Mouse (Mus musculus) embryonic facial prominence, embryonic 10.5 days (tissue): Measurements from ENCODE around the gene Hist1h2be. TPM values are rescaled to one million over a fixed set of nuclear protein-coding genes. Genes with fewer than 3 reads are reported as not detected.
"Not testable (repeated sequence)": the region's sequence is repeated elsewhere in the genome, so short reads cannot be mapped to it uniquely, and the experiment has no call there.

Source experiments
- DNase-seq: peaks from one replicate; pipeline ENCODE4 v3.0.0-alpha.2; 2017; ENCODE audit warnings: low spot score
- H3K27ac ChIP-seq: fragments of 300-500 bp; sonication (generic); replicated peaks from 2 replicates; pipeline ENCODE4 v1.5.1; 2016; ENCODE audit warnings: mild to moderate bottlenecking
- H3K27me3 ChIP-seq: fragments of 300-500 bp; sonication (generic); replicated peaks from 2 replicates; pipeline ENCODE4 v1.6.1; 2016; ENCODE audit warnings: low read depth, mild to moderate bottlenecking; ENCODE audit not compliant: poor library complexity, severe bottlenecking
- H3K36me3 ChIP-seq: fragments of 300-500 bp; sonication (generic); replicated peaks from 2 replicates; pipeline ENCODE4 v1.6.1; 2016; ENCODE audit warnings: mild to moderate bottlenecking, moderate library complexity
- H3K4me1 ChIP-seq: fragments of 300-500 bp; sonication (generic); 2 replicates; pipeline ENCODE4 v1.6.1; 2016
- H3K4me3 ChIP-seq: fragments of 300-500 bp; sonication (generic); 2 replicates; pipeline ENCODE4 v1.5.1; 2016; ENCODE audit warnings: mild to moderate bottlenecking, moderate library complexity
- H3K9me3 ChIP-seq: fragments of 300-500 bp; sonication (generic); 2 replicates; pipeline ENCODE4 v1.6.1; 2016; ENCODE audit warnings: mild to moderate bottlenecking
- WGBS: fragments of 180-500 bp; shearing (Covaris S2); methylation state at CpG from one replicate; pipeline ENCODE4 v1.1.7; 2016; 5-methylcytosine and 5-hydroxymethylcytosine counted together
- microRNA-seq: library from miRNA; unstranded; fragments of <30 nt; microRNA quantifications from one replicate; pipeline ENCODE4, GENCODE M21; 2017
- polyA plus RNA-seq: library from polyadenylated mRNA; unstranded; fragments of >200 nt; fragmentation: Nextera tagmentation; extraction: Ambion mirVana; gene quantifications from 2 replicates; pipeline ENCODE4 v1.2.1, GENCODE M21; 2016

The Hist1h2be gene
- polyA plus RNA-seq, 1 experiment from 2014 or later: 4.0 TPM

DNA sequence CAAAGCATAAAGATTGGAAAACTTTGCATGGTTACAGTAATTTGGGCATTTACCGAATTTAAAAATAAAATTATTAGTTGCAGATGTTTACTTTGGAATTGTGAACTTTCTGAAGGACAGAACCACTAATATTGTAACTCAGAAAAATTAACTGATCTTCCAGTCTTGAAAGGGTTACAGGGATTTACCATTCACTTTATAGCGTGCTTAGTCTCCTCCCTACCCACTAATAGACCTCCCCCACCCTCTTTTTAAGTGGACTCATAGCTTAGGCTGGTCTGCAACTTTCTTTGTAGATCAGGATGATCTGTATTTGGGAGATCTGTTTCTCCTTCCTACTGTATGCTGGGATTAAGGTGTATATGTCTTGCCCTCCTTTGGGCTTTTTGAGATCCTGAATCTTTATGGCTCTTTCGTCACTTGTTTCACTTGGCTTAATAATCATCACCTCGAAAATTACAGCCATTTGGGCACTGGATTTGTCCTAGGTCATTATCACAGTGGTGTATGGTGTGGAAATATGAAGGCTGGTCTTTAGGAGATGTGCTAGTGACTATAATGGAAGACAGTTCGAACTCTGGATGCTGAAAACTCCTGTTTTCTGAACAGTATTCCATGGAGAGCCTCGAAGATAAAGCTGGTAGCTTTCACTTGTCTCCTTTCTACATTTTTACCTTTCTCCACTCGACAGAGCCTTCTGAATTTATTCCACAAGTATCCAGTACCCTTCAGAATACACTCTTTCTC lies 84.7 kb downstream of the Hist1h2be start:
- Histone ChIP-seq H3K4me1 (peaks cover 35% of the 10 kb centered on the region), H3K9me3 (no peaks in the 10 kb centered on the region), H3K4me3 (peak overlapping the region; percentile 60), H3K27me3 (no peaks in the 10 kb centered on the region), H3K36me3 (no peaks in the 10 kb centered on the region), H3K27ac (peak overlapping the region; percentile 94)
- 24% methylated on average over 7 of the region's 7 CpGs for WGBS
- no peak for DNase-seq

DNA sequence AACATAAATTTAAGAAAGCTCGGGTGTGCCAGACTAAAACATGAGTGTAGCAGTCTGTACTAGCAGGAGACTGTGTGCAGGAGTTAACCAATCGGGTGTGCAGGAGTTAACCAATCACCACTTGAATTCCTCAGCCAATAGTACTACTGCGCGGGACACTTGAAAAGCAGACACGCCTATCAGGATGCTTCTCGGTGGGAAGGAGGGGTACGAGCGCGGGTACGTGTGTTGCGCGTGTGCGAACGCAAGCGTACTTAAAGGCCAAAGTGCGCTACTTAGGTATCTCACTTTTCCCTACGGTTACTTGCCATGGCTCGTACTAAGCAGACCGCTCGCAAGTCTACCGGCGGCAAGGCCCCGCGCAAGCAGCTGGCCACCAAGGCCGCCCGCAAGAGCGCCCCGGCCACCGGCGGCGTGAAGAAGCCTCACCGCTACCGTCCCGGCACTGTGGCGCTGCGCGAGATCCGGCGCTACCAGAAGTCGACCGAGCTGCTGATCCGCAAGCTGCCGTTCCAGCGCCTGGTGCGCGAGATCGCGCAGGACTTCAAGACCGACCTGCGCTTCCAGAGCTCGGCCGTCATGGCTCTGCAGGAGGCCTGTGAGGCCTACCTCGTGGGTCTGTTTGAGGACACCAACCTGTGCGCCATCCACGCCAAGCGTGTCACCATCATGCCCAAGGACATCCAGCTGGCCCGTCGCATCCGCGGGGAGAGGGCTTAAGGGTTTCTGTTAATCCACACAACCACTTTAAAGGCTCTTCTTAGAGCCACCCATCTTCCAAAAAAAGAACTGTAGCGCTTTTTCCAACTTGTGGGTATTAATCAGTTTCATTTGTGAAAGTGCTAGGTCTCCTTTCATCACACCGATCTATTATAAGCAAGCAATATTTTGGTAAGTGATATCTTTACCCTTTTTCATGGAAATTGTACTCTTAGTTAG lies 85.5 kb downstream of the Hist1h2be start, which contains the start of gene Hist1h3g:
Hist1h3g (plus strand) TSS at position 286 of the 939 bp plus-strand sequence.
- Histone ChIP-seq H3K4me3 (peak within 1 kb of the TSS; percentile 60), H3K27ac (peak within 1 kb of the TSS; percentile 94), H3K4me1 (peaks cover 35% of the 10 kb centered on the region)
- H3K27me3 ChIP-seq, H3K36me3 ChIP-seq, H3K9me3 ChIP-seq: not testable (repeated sequence)
- under 1% methylated on average over 53 of the region's 62 CpGs for WGBS
- peak; percentile 92 for DNase-seq

DNA sequence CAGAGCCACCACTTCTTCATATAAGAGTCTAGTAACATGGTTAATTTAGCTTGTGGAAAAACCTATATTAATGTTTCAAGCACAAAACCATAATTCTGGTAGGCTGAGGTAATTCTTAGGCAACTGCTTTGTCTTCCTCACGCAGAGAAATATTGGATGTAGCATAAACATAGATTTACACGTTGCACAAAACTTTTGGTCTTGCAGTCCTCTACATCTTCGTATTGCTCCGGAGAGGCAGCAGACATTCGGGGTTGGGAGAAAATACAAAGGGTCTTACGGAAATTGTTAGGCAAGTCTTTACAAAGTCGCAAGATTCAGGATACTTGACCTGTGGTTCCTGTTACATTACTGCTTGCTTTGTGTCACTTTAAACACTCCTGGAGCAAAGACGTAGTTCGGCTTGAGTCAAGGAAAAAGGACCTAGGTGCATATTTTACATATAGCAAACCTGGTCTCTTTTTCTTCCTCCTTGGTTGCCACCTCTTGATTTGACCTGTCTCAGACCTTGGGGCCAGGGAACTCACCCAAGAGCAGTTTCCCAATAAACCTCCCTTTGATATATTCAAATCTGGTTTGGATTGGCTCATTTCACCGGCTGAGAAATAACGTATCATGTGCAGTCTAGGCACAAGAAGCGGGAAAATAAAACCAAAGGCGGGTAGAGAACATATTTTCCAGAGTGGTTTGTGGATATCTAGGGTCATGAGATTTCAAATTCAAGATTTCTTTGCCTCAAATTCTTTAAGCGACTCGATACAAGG lies 86.4 kb downstream of the Hist1h2be start:
- Histone ChIP-seq H3K36me3 (no peaks in the 10 kb centered on the region), H3K4me3 (peak overlapping the region; percentile 60), H3K4me1 (peaks cover 36% of the 10 kb centered on the region), H3K27me3 (no peaks in the 10 kb centered on the region), H3K9me3 (no peaks in the 10 kb centered on the region), H3K27ac (peak overlapping the region; percentile 94)
- under 1% methylated on average over 15 of the region's 15 CpGs for WGBS
- DNase-seq: peak; percentile 59

Small RNAs within 50 kb of the gene (microRNA-seq; reads per million reads assigned to microRNA genes)
- not detected for gene Gm44297
- gene Gm44359: not detected
- not detected for gene Gm44394

Other genes starting within 250 kb of the Hist1h2be start
- 15.0 and 15.6 TPM in 2 replicates for gene Abt1, start 197.3 kb downstream of the Hist1h2be start, polyA plus RNA-seq
- gene Btn1a1, start 155.2 kb downstream of the Hist1h2be start, polyA plus RNA-seq: 0.12 and 0.16 TPM in 2 replicates
- gene Btn2a2, start 132.3 kb downstream of the Hist1h2be start, polyA plus RNA-seq: 0.99 and 1.2 TPM in 2 replicates
- 2.7 and 3.0 TPM in 2 replicates for gene Hist1h4h, start 90.1 kb downstream of the Hist1h2be start, polyA plus RNA-seq
- 4.8 and 5.5 TPM in 2 replicates for gene Hist1h2af, start 87.2 kb downstream of the Hist1h2be start, polyA plus RNA-seq
- gene Hist1h3g, start 85.7 kb downstream of the Hist1h2be start, polyA plus RNA-seq: 6.5 and 7.7 TPM in 2 replicates
- gene Hist1h2bh, start 77.7 kb downstream of the Hist1h2be start, polyA plus RNA-seq: 1.1 TPM in 2 replicates
- gene Hist1h3f, start 77.1 kb downstream of the Hist1h2be start, polyA plus RNA-seq: 0.97 and 1.2 TPM in 2 replicates
- 1.00 and 1.2 TPM in 2 replicates for gene Hist1h4f, start 69.5 kb downstream of the Hist1h2be start, polyA plus RNA-seq
- 0.58 and 0.60 TPM in 2 replicates for gene Hist1h1d, start 67.9 kb downstream of the Hist1h2be start, polyA plus RNA-seq
- 5.8 and 6.8 TPM in 2 replicates for gene Hist1h3e, start 58.8 kb downstream of the Hist1h2be start, polyA plus RNA-seq
- gene Hist1h2ae, start 49.9 kb downstream of the Hist1h2be start, polyA plus RNA-seq: 96.8 and 97.7 TPM in 2 replicates
- gene Hist1h2bg, start 49.7 kb downstream of the Hist1h2be start, polyA plus RNA-seq: 7.0 and 9.8 TPM in 2 replicates
- 4.0 and 4.8 TPM in 2 replicates for gene Hist1h2bf, start 46.9 kb downstream of the Hist1h2be start, polyA plus RNA-seq
- gene Hist1h2ad, start 46.7 kb downstream of the Hist1h2be start, polyA plus RNA-seq: 0.97 and 3.8 TPM in 2 replicates
- 9.3 and 10.5 TPM in 2 replicates for gene Hist1h3d, start 45.4 kb downstream of the Hist1h2be start, polyA plus RNA-seq
- gene Hist1h4d, start 39.5 kb downstream of the Hist1h2be start, polyA plus RNA-seq: 97.2 and 97.7 TPM in 2 replicates
- gene Hist1h1e, start 1.4 kb upstream of the Hist1h2be start, polyA plus RNA-seq: 18.4 and 19.5 TPM in 2 replicates
- 0.91 and 1.3 TPM in 2 replicates for gene Hist1h2ac, start 62.8 kb upstream of the Hist1h2be start, polyA plus RNA-seq
- gene Hist1h2bc, start 63.1 kb upstream of the Hist1h2be start, polyA plus RNA-seq: 19.0 and 20.3 TPM in 2 replicates
- gene Hist1h1t, start 74.7 kb upstream of the Hist1h2be start, polyA plus RNA-seq: 0.28 TPM in 1 of 2 replicates, not detected in the other
- gene Hist1h4c, start 77.3 kb upstream of the Hist1h2be start, polyA plus RNA-seq: 6.6 and 6.8 TPM in 2 replicates
- gene Hfe, start 89.7 kb upstream of the Hist1h2be start, polyA plus RNA-seq: 1.5 and 2.0 TPM in 2 replicates
- 9.1 and 9.2 TPM in 2 replicates for gene Hist1h1c, start 117.7 kb upstream of the Hist1h2be start, polyA plus RNA-seq
- 8.6 and 10.0 TPM in 2 replicates for gene Hist1h3c, start 124.5 kb upstream of the Hist1h2be start, polyA plus RNA-seq
- 1.9 and 2.9 TPM in 2 replicates for gene Hist1h2bb, start 125.6 kb upstream of the Hist1h2be start, polyA plus RNA-seq
- gene Hist1h2ab, start 130.0 kb upstream of the Hist1h2be start, polyA plus RNA-seq: 39.1 and 43.8 TPM in 2 replicates
- 9.5 and 10.3 TPM in 2 replicates for gene Hist1h3b, start 131.1 kb upstream of the Hist1h2be start, polyA plus RNA-seq
- gene Hist1h4b, start 135.9 kb upstream of the Hist1h2be start, polyA plus RNA-seq: 2.8 and 7.1 TPM in 2 replicates
- gene Hist1h4a, start 140.1 kb upstream of the Hist1h2be start, polyA plus RNA-seq: 0.54 and 0.65 TPM in 2 replicates
- 4.7 and 5.0 TPM in 2 replicates for gene Hist1h3a, start 141.3 kb upstream of the Hist1h2be start, polyA plus RNA-seq
- 2.7 and 4.0 TPM in 2 replicates for gene Hist1h1a, start 142.5 kb upstream of the Hist1h2be start, polyA plus RNA-seq
- gene Trim38, start 148.8 kb upstream of the Hist1h2be start, polyA plus RNA-seq: 0.26 TPM in 1 of 2 replicates, not detected in the other
- gene Slc17a2, start 185.9 kb upstream of the Hist1h2be start, polyA plus RNA-seq: not detected in 2 replicates
- not detected in 2 replicates for gene Slc17a3, start 218.3 kb upstream of the Hist1h2be start, polyA plus RNA-seq
- gene Slc17a1, start 246.6 kb upstream of the Hist1h2be start, polyA plus RNA-seq: not detected in 2 replicates